Mouse (Mus musculus) G1E (cell line): ENCODE results near the gene Ltbp2. TPM values are rescaled to one million over a fixed set of nuclear protein-coding genes. Genes with fewer than 3 reads are reported as not detected.

Source experiments
- ATAC-seq: 2 replicates; pipeline ENCODE4 v1.8.0; 2016; ENCODE audit warnings: mild to moderate bottlenecking; ENCODE audit not compliant: insufficient number of reproducible peaks, poor library complexity, low FRiP score, severe bottlenecking; ENCODE audit errors: extremely low read depth
- DNase-seq: peaks from one replicate; pipeline ENCODE4 v3.0.0; 2012; ENCODE audit warnings: low spot score
- H3K27me3 ChIP-seq: 2 replicates; pipeline ENCODE4 v1.6.1; 2012; ENCODE audit warnings: mild to moderate bottlenecking, low read length, inconsistent platforms; ENCODE audit not compliant: insufficient read depth
- H3K36me3 ChIP-seq: replicated peaks from 2 replicates; pipeline ENCODE3; 2012; ENCODE audit warnings: mild to moderate bottlenecking, inconsistent platforms
- H3K4me1 ChIP-seq: 2 replicates; pipeline ENCODE4 v1.6.1; 2012; ENCODE audit warnings: low read depth, low read length, inconsistent platforms, mixed read lengths; ENCODE audit not compliant: insufficient read depth
- H3K4me3 ChIP-seq: 2 replicates; pipeline ENCODE4 v1.5.1; 2012; ENCODE audit warnings: low read depth, mild to moderate bottlenecking, inconsistent platforms, low read length, moderate library complexity, mixed read lengths
- H3K9me3 ChIP-seq: replicated peaks from 2 replicates; pipeline ENCODE4 v1.6.1; 2012; ENCODE audit warnings: inconsistent platforms
- CTCF ChIP-seq: IDR thresholded peaks from 2 replicates; pipeline ENCODE4 v1.5.1; 2012; ENCODE audit warnings: low read depth, low read length, inconsistent platforms, mixed read lengths
- GATA1 ChIP-seq: IDR thresholded peaks from 2 replicates; pipeline ENCODE4 v1.6.1; 2012; ENCODE audit warnings: borderline replicate concordance, low read length, inconsistent platforms, mixed read lengths
- GATA2 ChIP-seq: IDR thresholded peaks from 2 replicates; pipeline ENCODE4 v1.6.1; 2012; ENCODE audit warnings: low read depth, low read length, inconsistent platforms, borderline replicate concordance
- POLR2AphosphoS5 ChIP-seq: IDR thresholded peaks from 2 replicates; pipeline ENCODE4 v1.6.1; 2012; ENCODE audit warnings: low read depth, low read length, inconsistent platforms; ENCODE audit not compliant: insufficient replicate concordance
- TAL1 ChIP-seq: conservative IDR thresholded peaks from 2 replicates; pipeline ENCODE4 v1.6.1; 2012; ENCODE audit warnings: low read depth, low read length, inconsistent platforms, mixed read lengths
- polyA plus RNA-seq: library from polyadenylated mRNA; stranded (reverse); fragments of >175 nt; gene quantifications from 2 replicates; pipeline ENCODE4 v1.2.3, GENCODE M21; 2012
- total RNA-seq, 2 experiments: library from RNA; stranded (forward) in 1 of 2; stranded (reverse) in 1 of 2; fragments of 200-1000 nt in 1 of 2; fragments of >200 nt in 1 of 2; fragmentation: Nextera tagmentation in 1 of 2; gene quantifications; 2 replicates each; pipeline ENCODE4 v1.2.3; 2014 to 2017

Gene Ltbp2
- total and polyA plus RNA-seq, 3 experiments: 0.44 TPM; not detected in 2

- Histone ChIP-seq H3K4me3 (no peak overlapping the region), H3K36me3 (no peaks in the 10 kb centered on the region), H3K27me3 (peaks cover 60% of the 10 kb centered on the region), H3K4me1 (no peaks in the 10 kb centered on the region), H3K9me3 (no peaks in the 10 kb centered on the region)
- TF ChIP-seq POLR2AphosphoS5: no peak
- no peak for TF ChIP-seq GATA1
- no peak for TF ChIP-seq CTCF
- TF ChIP-seq GATA2: no peak
- TF ChIP-seq TAL1: no peak
- DNase-seq (no peak), ATAC-seq (no peak)
These were observed 29.7 kb downstream of the Ltbp2 start for GRCm38 (mm10) chr12:84846594-84847014.

- ATAC-seq (no peak), DNase-seq (no peak)
- TF ChIP-seq POLR2AphosphoS5 (no peak), GATA2 (no peak), TAL1 (no peak), CTCF (no peak), GATA1 (no peak)
- Histone ChIP-seq H3K4me3 (no peak overlapping the region), H3K9me3 (no peaks in the 10 kb centered on the region), H3K4me1 (no peaks in the 10 kb centered on the region), H3K36me3 (no peaks in the 10 kb centered on the region), H3K27me3 (peaks cover 50% of the 10 kb centered on the region)
These were observed 33.6 kb downstream of the Ltbp2 start for GRCm38 (mm10) chr12:84842706-84843105.

GRCm38 (mm10) chr12:84841158-84842140 lies 34.9 kb downstream of the Ltbp2 start:
- H3K4me1 ChIP-seq: no peaks in the 10 kb centered on the region
- no peak overlapping the region for H3K4me3 ChIP-seq
- H3K36me3 ChIP-seq: no peaks in the 10 kb centered on the region
- no peak for DNase-seq
- TF ChIP-seq TAL1: no peak
- TF ChIP-seq CTCF: no peak
- TF ChIP-seq GATA1: no peak
- no peak for TF ChIP-seq POLR2AphosphoS5
- no peak for TF ChIP-seq GATA2
- no peaks in the 10 kb centered on the region for H3K9me3 ChIP-seq
- ATAC-seq: no peak
- H3K27me3 ChIP-seq: peaks cover 52% of the 10 kb centered on the region

- Histone ChIP-seq H3K27me3 (peaks cover 54% of the 10 kb centered on the region), H3K36me3 (no peaks in the 10 kb centered on the region)
- ATAC-seq: no peak
These were observed 35.6 kb downstream of the Ltbp2 start for GRCm38 (mm10) chr12:84840734-84841133.

GRCm38 (mm10) chr12:84839965-84840364 lies 36.4 kb downstream of the Ltbp2 start:
- no peak for ATAC-seq
- no peak for TF ChIP-seq TAL1
- Histone ChIP-seq H3K27me3 (peaks cover 55% of the 10 kb centered on the region), H3K9me3 (no peaks in the 10 kb centered on the region), H3K4me3 (no peak overlapping the region), H3K4me1 (no peaks in the 10 kb centered on the region), H3K36me3 (no peaks in the 10 kb centered on the region)
- no peak for DNase-seq

More at GRCm38 (mm10) chr12:84840734-84841133, 35.6 kb downstream of the Ltbp2 start:
- no peak for TF ChIP-seq POLR2AphosphoS5
- TF ChIP-seq TAL1: no peak
- no peak for TF ChIP-seq CTCF
- TF ChIP-seq GATA2: no peak
- no peak for TF ChIP-seq GATA1
- Histone ChIP-seq H3K4me1 (no peaks in the 10 kb centered on the region), H3K4me3 (no peak overlapping the region), H3K9me3 (no peaks in the 10 kb centered on the region)
- no peak for DNase-seq

GRCm38 (mm10) chr12:84835626-84836025 lies 40.7 kb downstream of the Ltbp2 start:
- Histone ChIP-seq H3K4me1 (no peaks in the 10 kb centered on the region), H3K27me3 (peaks cover 42% of the 10 kb centered on the region), H3K4me3 (no peak overlapping the region), H3K36me3 (no peaks in the 10 kb centered on the region), H3K9me3 (no peaks in the 10 kb centered on the region)
- ATAC-seq: no peak
- no peak for TF ChIP-seq GATA2
- no peak for TF ChIP-seq CTCF
- no peak for TF ChIP-seq GATA1
- no peak for TF ChIP-seq POLR2AphosphoS5
- TF ChIP-seq TAL1: no peak
- no peak for DNase-seq
